Mouse (Mus musculus) stomach, postnatal 0 days (tissue): ENCODE data around the gene Baiap2. TPM values are rescaled to one million over a fixed set of nuclear protein-coding genes. Genes with fewer than 3 reads are reported as not detected.

ENCODE experiments used
- ATAC-seq: fragments of 200-750 bp; cut with Nextera tagmentation; 2 replicates; pipeline ENCODE4 v1.8.0; 2017; ENCODE audit not compliant: low FRiP score, low TSS enrichment
- DNase-seq: peaks from one replicate; pipeline ENCODE4 v3.0.0-alpha.2; 2016; ENCODE audit warnings: low spot score
- H3K27ac ChIP-seq: fragments of 300-500 bp; sonication (generic); replicated peaks from 2 replicates; pipeline ENCODE4 v1.5.1; 2014; ENCODE audit warnings: mild to moderate bottlenecking, control low read depth
- H3K27me3 ChIP-seq: fragments of 300-500 bp; sonication (generic); 2 replicates; pipeline ENCODE4 v1.6.1; 2014; ENCODE audit warnings: low read length; ENCODE audit not compliant: control insufficient read depth, insufficient read depth
- H3K36me3 ChIP-seq: fragments of 300-500 bp; sonication (generic); 2 replicates; pipeline ENCODE4 v1.6.1; 2014; ENCODE audit warnings: low read length, mixed read lengths; ENCODE audit not compliant: control insufficient read depth, insufficient read depth
- H3K4me1 ChIP-seq: fragments of 300-500 bp; sonication (generic); replicated peaks from 2 replicates; pipeline ENCODE4 v1.6.1; 2014; ENCODE audit warnings: antibody characterized with exemption; ENCODE audit not compliant: control insufficient read depth, insufficient read depth
- H3K4me2 ChIP-seq: fragments of 300-500 bp; sonication (generic); replicated peaks from 2 replicates; pipeline ENCODE4 v1.6.1; 2014; ENCODE audit warnings: low read depth, mild to moderate bottlenecking, control low read depth, moderate library complexity
- H3K4me3 ChIP-seq: fragments of 300-500 bp; sonication (generic); 2 replicates; pipeline ENCODE4 v1.5.1; 2014; ENCODE audit warnings: low read depth, low read length, control low read depth
- H3K9ac ChIP-seq: fragments of 300-500 bp; sonication (generic); 2 replicates; pipeline ENCODE4 v1.6.1; 2014; ENCODE audit warnings: mild to moderate bottlenecking, low read length, control low read depth, mixed read lengths
- H3K9me3 ChIP-seq: fragments of 300-500 bp; sonication (generic); 2 replicates; pipeline ENCODE4 v1.6.1; 2016; ENCODE audit warnings: low read length; ENCODE audit not compliant: control insufficient read depth
- CTCF ChIP-seq: IDR thresholded peaks from 2 replicates; pipeline ENCODE4 v1.5.1; 2016; ENCODE audit warnings: antibody characterized with exemption, low read depth, mild to moderate bottlenecking, moderate library complexity
- EP300 ChIP-seq: optimal IDR thresholded peaks from 2 replicates; pipeline ENCODE3; 2016; ENCODE audit warnings: antibody characterized with exemption
- WGBS: fragments of 180-500 bp; shearing (Covaris S2); extraction: QIAGEN DNeasy Blood & Tissue Kit; methylation state at CpG from one replicate; pipeline ENCODE4 v1.1.7; 2014; 5-methylcytosine and 5-hydroxymethylcytosine counted together
- polyA plus RNA-seq: library from polyadenylated mRNA; unstranded; fragments of >200 nt; fragmentation: Nextera tagmentation; extraction: Ambion mirVana; gene quantifications from 2 replicates; pipeline ENCODE4 v1.2.1, GENCODE M21; 2015

The Baiap2 gene
- polyA plus RNA-seq, 1 experiment from 2014 or later = 35.1 TPM

DNA sequence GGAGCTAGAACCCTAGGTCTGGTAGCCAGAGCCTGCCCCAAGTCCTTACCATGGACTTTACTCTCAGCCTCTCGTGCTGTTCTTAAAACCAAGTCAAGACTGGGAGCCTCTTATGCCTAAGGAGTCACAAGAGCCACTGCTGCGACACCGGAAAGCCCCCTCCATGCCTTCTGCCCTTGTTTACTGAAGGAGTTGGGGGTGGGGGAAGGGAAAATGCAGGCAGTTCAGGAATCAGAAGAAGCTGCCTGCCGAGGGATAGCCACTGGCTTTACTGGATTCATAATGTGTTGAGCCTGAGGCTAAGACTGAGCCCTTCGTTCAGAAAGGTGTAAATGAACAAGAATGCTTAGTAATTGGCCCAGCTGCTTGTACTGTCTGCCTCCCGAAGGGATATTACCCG, 29.7 kb upstream of the Baiap2 start:
- peak overlapping the region; percentile 78 for H3K4me3 ChIP-seq
- no peaks in the 10 kb centered on the region for H3K9me3 ChIP-seq
- peaks cover 14% of the 10 kb centered on the region; the same call in 1 of the 2 replicates for H3K4me1 ChIP-seq
- peak overlapping the region; percentile 99 for H3K9ac ChIP-seq
- peak overlapping the region; percentile 91 for H3K27ac ChIP-seq
- no peak for TF ChIP-seq EP300
- no peak for TF ChIP-seq CTCF
- H3K4me2 ChIP-seq = peak overlapping the region; percentile 87
- H3K27me3 ChIP-seq = no peaks in the 10 kb centered on the region
- no peak for ATAC-seq
- H3K36me3 ChIP-seq = peaks cover 8% of the 10 kb centered on the region; the same call in 1 of the 2 replicates
- 11% methylated on average over 7 of the region's 7 CpGs for WGBS
- DNase-seq = no peak

DNA sequence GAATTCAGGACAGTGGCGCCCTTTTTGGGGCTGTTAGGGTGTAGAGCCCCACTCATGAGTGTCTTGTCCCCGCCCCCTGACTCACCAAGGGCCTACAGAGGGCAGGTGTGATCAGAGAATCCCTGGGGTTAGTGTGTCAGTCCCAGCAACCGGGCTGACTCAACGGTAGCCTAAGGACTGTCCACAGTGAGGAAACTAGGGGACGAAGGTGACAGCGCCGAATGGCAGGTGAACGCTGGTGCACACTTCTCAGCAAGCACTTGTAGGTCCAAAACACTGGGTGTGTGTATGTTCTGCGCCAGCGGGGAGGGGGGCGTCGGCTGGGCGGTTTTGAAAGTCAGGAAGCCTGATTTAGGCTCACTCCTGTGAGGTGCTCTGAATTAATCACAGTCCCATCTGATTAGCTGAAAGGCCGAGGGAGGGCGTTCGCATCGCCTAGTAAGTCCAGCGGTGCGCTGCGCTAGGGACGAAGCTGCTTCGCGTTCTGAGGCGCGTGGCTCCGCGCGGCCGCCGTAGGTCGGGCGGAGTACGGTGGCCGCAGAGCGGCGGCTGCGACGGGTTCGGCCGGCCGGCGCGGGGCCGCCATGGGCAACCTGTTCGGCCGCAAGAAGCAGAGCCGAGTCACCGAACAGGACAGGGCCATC, 29.1 kb upstream of the Baiap2 start, which contains the start of gene Chmp6:
Gene Chmp6, plus strand, starts transcription at position 151 of the 644 bp plus-strand sequence.
- TF ChIP-seq CTCF (peak; percentile 44), EP300 (no peak)
- peak within 1 kb of the TSS; percentile 78 for H3K4me3 ChIP-seq
- no peaks in the 10 kb centered on the region for H3K9me3 ChIP-seq
- peaks cover 14% of the 10 kb centered on the region; the same call in 1 of the 2 replicates for H3K4me1 ChIP-seq
- peaks cover 13% of the 10 kb centered on the region; the same call in 1 of the 2 replicates for H3K36me3 ChIP-seq
- peak; percentile 59 for ATAC-seq
- DNase-seq = peak; percentile 88
- peak within 1 kb of the TSS; percentile 99 for H3K9ac ChIP-seq
- H3K4me2 ChIP-seq = peak within 1 kb of the TSS; percentile 87
- under 1% methylated on average over 48 of the region's 48 CpGs for WGBS
- H3K27ac ChIP-seq = peak within 1 kb of the TSS; percentile 91
- no peaks in the 10 kb centered on the region for H3K27me3 ChIP-seq

- DNase-seq = no peak
- Histone ChIP-seq H3K9me3 (no peaks in the 10 kb centered on the region), H3K27me3 (no peaks in the 10 kb centered on the region), H3K27ac (peak overlapping the region; percentile 91), H3K4me3 (peak overlapping the region; percentile 78), H3K4me2 (peak overlapping the region; percentile 87), H3K9ac (peak overlapping the region; percentile 99), H3K36me3 (peaks cover 18% of the 10 kb centered on the region; the same call in 1 of the 2 replicates), H3K4me1 (peaks cover 14% of the 10 kb centered on the region; the same call in 1 of the 2 replicates)
- under 1% methylated on average over 22 of the region's 26 CpGs for WGBS
- no peak; the same call in 1 of the 2 replicates for ATAC-seq
- no peak for TF ChIP-seq CTCF
- no peak for TF ChIP-seq EP300
These were observed 28.6 kb upstream of the Baiap2 start for GRCm38 (mm10) chr11:119913935-119914314.

GRCm38 (mm10) chr11:119914381-119914780, 28.2 kb upstream of the Baiap2 start:
- no peak for TF ChIP-seq EP300
- H3K27ac ChIP-seq = peak overlapping the region; percentile 91
- ATAC-seq (no peak), DNase-seq (no peak)
- peaks cover 14% of the 10 kb centered on the region; the same call in 1 of the 2 replicates for H3K4me1 ChIP-seq
- H3K36me3 ChIP-seq = peaks cover 22% of the 10 kb centered on the region; the same call in 1 of the 2 replicates
- peak overlapping the region; percentile 78 for H3K4me3 ChIP-seq
- 14% methylated on average over 4 of the region's 4 CpGs for WGBS
- H3K9me3 ChIP-seq = no peaks in the 10 kb centered on the region
- peak overlapping the region; percentile 99 for H3K9ac ChIP-seq
- H3K27me3 ChIP-seq = no peaks in the 10 kb centered on the region
- peak overlapping the region; percentile 87 for H3K4me2 ChIP-seq

DNA sequence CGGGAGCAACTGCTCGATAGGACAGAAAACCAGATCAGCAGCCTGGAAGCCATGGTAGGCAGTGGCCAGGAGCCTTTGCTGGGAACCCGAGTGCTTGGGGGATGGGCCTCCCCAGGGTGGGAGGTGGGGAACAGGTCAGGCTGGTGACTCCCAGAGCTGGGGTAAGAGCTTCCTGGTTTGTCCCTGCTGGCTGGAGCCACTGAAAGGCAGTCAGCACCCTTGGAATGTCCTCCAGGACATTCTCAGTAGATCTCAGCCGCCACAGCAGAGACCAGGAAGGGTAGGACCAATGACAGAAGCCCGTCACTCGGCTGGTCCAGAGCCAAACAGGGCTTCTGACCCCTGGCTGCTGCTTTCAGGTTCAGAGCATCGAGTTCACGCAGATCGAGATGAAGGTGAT, 26.9 kb upstream of the Baiap2 start:
- ATAC-seq = peak; percentile 48
- peak overlapping the region; percentile 27 for H3K9ac ChIP-seq
- TF ChIP-seq CTCF = no peak
- no peak for TF ChIP-seq EP300
- WGBS = 67% methylated on average over 9 of the region's 9 CpGs
- DNase-seq = peak; percentile 70
- H3K4me2 ChIP-seq = peak overlapping the region; percentile 29
- H3K36me3 ChIP-seq = peaks cover 22% of the 10 kb centered on the region; the same call in 1 of the 2 replicates
- no peaks in the 10 kb centered on the region for H3K9me3 ChIP-seq
- peaks cover 14% of the 10 kb centered on the region; the same call in 1 of the 2 replicates for H3K4me1 ChIP-seq
- no peak overlapping the region; the same call in 1 of the 2 replicates for H3K4me3 ChIP-seq
- H3K27me3 ChIP-seq = no peaks in the 10 kb centered on the region
- H3K27ac ChIP-seq = peak overlapping the region; percentile 83
